Mouse (Mus musculus): Measurements from ENCODE around the gene Slc25a24.

- TF ChIP-seq CTCF (IDR thresholded peaks at IDR 0.05; ENCODE audit: extremely low read depth, insufficient read depth, low read length) (no peak), POLR2A (IDR thresholded peaks at IDR 0.05; ENCODE audit: extremely low read depth, insufficient read depth, low read length) (no peak)
These were observed 93.4 kb downstream of the Slc25a24 start for GRCm38 (mm10) chr3:109216352-109216751.
